Mouse (Mus musculus) bone marrow, adult 2 months (tissue): ENCODE results near the gene Heyl.

Experiments used
- CTCF ChIP-seq: fragments of 200-500 bp; IDR thresholded peaks from 2 replicates; pipeline ENCODE4 v1.5.1; 2011; ENCODE audit warnings: low read length, control low read depth; ENCODE audit not compliant: control insufficient read depth, insufficient read depth
- POLR2A ChIP-seq: fragments of 200-500 bp; IDR thresholded peaks from 2 replicates; pipeline ENCODE4 v1.6.1; 2011; ENCODE audit warnings: low read depth, mild to moderate bottlenecking, control low read depth, low read length, borderline replicate concordance; ENCODE audit not compliant: control insufficient read depth

DNA sequence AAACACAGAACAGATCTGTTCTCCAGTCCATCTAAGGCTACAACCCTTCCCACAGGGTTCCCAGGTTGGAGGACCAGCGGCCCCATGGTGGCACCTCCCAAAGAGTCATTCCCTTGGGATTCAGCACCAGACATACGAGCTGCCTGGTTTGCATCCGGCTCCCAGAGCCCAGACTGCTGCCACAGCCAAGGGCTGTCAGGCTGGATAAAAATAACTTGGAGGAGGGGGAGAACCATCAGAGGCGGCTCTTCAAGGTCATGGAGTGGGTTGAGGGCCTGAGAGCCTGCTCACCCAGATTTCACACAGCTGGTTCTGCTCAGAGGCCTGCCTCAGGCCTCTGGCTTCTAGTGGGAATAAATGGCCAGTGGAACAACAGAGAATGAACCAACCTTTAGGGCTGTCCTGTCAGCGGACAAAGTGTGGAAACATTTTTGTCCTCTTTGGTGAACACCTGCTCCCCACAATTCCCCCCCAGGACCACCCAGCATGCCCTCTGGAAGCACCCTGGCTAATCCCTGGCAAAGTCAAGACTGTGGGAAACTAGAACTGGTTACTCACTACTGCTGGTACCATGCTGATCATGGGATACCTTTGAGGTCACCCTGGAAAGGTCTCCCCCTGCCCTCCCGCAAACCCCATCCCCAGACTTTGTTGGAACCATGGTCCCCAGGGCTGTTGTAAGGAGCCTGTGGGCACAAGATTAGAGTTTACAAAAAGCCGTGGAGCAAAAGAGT, 14.0 kb downstream of the Heyl start:
- TF ChIP-seq CTCF (no peak), POLR2A (no peak)
